Mouse (Mus musculus) embryo, embryonic 11.5 days (tissue): ENCODE results near the gene Exoc6.

Experiments used
- DNase-seq: peaks from one replicate; pipeline ENCODE4 v3.0.0-alpha.2; 2012; ENCODE audit warnings: low read depth, low spot score

Exoc6 gene

DNA sequence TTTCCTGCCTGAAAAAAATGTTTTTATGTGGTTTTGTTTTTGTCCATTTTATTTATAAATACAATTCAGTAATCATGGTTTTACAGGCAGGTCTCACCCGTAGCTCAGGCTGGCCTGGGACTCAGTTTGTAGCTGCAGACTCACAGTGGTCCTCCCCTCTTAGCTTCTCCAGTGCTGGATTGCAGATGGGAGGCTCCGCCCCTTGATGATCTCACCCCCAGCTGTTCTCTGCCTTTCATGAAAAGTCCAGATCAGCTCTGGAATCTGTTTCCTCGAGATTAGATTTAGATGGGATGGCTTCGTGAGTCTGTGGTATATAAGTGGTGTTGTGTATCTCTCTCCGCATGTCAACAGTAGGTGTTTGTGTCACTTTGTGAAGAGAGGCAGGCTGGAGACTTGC, 24.6 kb downstream of the Exoc6 start:
- DNase-seq = no peak

GRCm38 (mm10) chr19:37579607-37580006, 29.4 kb downstream of the Exoc6 start:
- DNase-seq = no peak

DNA sequence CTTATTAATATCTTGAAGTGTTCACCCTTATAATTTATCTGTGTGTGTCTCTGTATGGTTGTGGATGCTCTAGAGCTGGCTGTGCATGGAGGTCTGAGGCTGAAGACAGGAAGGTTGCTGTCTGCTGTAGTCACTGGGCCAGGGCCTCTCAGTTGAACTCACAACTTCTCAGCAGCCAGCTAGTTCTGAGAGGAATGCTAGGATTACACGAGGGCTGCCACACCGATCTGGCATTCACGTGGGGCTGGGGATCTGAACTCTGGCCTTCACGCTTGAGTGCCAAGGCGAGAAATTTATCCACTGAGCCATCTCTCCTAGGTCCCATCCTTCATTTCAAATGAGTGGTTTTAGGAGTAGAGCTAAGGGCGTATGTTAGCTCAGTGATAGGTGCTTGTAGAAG, 30.2 kb downstream of the Exoc6 start:
- no peak for DNase-seq

- DNase-seq = no peak
Measured at GRCm38 (mm10) chr19:37585210-37585609, 35.0 kb downstream of the Exoc6 start.

GRCm38 (mm10) chr19:37585684-37586083, 35.5 kb downstream of the Exoc6 start:
- no peak for DNase-seq

DNA sequence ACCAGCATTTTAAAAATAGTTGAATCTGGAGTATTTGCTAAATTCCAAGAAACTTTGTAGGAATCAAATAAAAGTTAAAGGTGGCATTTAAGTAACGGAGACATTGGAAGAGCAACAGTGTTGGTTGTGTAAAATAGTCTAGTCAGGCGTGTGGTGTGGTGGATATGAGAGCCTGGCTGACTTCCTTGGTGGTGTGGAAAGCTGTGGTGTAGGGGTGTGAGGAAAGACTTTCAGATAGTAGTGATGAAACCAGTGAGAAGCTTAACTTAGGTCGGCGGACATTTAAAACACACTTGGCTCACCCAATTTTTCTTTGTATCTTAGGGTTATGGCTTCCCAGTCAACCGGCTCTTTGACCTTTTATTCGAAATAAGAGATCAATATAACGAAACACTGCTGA, 40.3 kb downstream of the Exoc6 start:
- DNase-seq = no peak

GRCm38 (mm10) chr19:37601968-37602848, 52.0 kb downstream of the Exoc6 start:
- peak; percentile 54 for DNase-seq

- DNase-seq = no peak
Measured at GRCm38 (mm10) chr19:37609991-37610390, 59.8 kb downstream of the Exoc6 start.

GRCm38 (mm10) chr19:37612893-37613292, 62.7 kb downstream of the Exoc6 start:
- no peak for DNase-seq

DNA sequence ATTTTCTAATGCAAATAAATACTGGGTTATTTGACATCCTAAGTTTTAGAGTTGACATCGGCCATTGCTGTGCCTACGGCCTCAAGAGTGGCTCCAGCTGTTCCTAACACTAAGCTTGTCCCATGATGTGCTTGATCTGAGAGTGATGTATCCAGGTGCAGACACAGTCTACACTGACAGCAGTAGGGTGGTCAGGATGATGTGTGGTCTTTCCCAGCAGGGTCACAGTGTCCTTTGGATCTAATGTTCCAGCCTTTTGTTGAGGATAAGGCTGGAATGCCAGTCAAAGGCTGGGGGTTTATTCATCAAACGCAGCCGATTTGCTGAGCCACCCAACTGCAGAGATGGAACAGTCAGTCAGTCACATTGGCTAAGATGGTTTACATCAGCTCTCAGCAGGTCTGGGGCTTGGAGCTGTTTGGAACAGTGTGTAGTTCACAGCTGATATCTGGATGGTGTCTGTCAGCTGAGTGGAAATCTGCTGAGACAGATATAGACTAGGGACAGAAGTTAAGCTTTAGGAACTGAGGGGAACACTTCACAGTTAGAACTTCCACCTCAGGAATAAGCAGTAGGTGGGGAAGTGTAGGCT, 64.9 kb downstream of the Exoc6 start:
- DNase-seq = no peak

DNA sequence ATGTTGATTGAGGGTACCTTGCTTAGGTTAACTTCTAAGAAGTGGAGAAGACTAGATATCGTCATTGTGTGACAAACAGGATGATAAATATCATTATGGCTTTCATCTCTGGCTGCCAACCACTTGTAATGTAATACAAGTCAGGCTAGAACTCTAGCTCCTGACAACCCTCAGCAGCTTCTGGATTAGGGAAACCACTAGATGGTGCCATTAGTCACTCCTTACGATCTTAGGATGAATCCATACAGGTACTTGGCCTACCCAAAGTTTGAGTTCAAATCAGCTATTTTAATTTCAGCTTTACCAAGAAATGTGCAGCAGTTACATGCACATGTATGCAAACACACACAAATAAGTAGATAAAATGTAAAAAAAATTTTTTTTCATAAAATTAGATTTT, 97.8 kb downstream of the Exoc6 start:
- no peak for DNase-seq

DNA sequence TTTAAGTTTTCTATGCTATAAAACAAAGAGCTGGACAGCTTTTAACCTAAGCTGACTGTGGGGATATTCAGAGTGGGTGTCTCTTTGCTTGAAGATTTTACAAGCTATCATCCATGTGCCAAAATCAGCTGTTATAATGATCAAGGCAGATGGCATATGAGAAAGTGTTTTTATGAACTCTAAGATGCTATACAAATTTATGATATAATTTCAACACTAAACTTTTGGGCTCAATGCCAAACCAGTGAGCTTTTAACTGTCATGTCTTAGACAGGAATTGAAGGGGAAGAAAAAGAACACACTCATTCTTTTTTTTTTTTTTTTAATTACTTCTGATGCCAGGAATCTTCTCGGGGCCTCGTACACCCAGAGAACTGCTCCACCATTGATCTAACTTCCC, 100.3 kb downstream of the Exoc6 start:
- DNase-seq = no peak

DNA sequence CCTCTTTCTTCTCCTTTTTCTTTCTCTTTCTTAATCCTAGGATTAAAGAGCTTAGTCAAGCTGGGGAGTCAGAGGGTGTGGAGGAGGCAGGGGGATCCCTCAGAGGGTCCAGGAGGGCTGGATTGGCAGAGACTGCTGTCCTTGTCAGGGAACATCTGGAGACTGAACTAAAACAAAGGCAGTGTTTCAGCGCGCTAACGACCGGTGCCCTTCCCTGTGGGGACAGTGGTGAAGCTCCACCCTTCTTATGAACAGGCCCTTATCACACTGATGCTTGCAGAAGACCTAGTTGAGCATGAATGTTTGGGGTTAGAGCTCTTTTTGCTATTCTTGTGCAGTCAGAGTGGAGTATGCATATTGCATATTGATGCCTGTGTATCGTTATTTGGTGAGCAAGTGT, 103.8 kb downstream of the Exoc6 start:
- DNase-seq = no peak

- DNase-seq = no peak
Measured at GRCm38 (mm10) chr19:37656441-37656840, 106.2 kb downstream of the Exoc6 start.

- no peak for DNase-seq
Measured at GRCm38 (mm10) chr19:37665256-37665655, 115.0 kb downstream of the Exoc6 start.

GRCm38 (mm10) chr19:37667855-37668594, 117.8 kb downstream of the Exoc6 start:
- DNase-seq = no peak

- DNase-seq = no peak
Measured at GRCm38 (mm10) chr19:37668657-37669056, 118.4 kb downstream of the Exoc6 start.

- DNase-seq = no peak
Measured at GRCm38 (mm10) chr19:37669486-37669885, 119.3 kb downstream of the Exoc6 start.

GRCm38 (mm10) chr19:37673393-37673792, 123.2 kb downstream of the Exoc6 start:
- DNase-seq = no peak

DNA sequence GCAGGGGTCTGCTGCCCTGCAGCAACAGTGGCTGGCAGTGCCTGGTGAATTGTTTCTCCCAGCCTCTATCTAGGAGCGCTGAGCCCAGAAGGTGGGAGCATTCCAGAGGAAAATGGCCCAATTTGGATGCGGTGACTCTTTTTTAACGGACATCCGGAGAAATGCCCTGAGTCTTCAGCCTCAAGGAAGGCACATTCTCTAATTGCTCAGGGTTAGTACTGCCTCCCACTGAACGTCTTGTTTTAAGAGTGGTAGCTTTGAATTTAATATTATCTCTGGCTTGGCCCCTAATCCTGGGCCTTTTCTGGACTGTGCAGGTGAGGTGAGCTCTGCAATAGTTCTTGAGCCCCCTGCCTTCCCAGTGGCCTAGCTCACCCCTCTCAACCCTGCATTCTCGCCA, 135.1 kb downstream of the Exoc6 start, which contains the start of gene Cyp26c1:
TSS of gene Cyp26c1 (plus strand) at position 301 of the 400 bp plus-strand sequence.
- no peak for DNase-seq

- DNase-seq = no peak
Measured at GRCm38 (mm10) chr19:37686347-37686746, 136.1 kb downstream of the Exoc6 start.
